Mouse (Mus musculus) midbrain, embryonic 13.5 days (tissue): ENCODE results near the gene Vwf. TPM values are rescaled to one million over a fixed set of nuclear protein-coding genes. Genes with fewer than 3 reads are reported as not detected.

Source experiments
- ATAC-seq: fragments of 200-750 bp; cut with Nextera tagmentation; 2 replicates; pipeline ENCODE4 v1.8.0; 2017; ENCODE audit warnings: mild to moderate bottlenecking, moderate TSS enrichment, moderate library complexity
- H3K27ac ChIP-seq: fragments of 300-500 bp; sonication (generic); 2 replicates; pipeline ENCODE4 v1.5.1; 2015; ENCODE audit warnings: inconsistent platforms, mild to moderate bottlenecking, moderate library complexity
- H3K27me3 ChIP-seq: fragments of 300-500 bp; sonication (generic); 2 replicates; pipeline ENCODE4 v1.6.1; 2015; ENCODE audit warnings: mild to moderate bottlenecking, inconsistent platforms
- H3K36me3 ChIP-seq: fragments of 300-500 bp; sonication (generic); 2 replicates; pipeline ENCODE4 v1.6.1; 2015; ENCODE audit warnings: mild to moderate bottlenecking, inconsistent platforms
- H3K4me1 ChIP-seq: fragments of 300-500 bp; sonication (generic); replicated peaks from 2 replicates; pipeline ENCODE4 v1.6.1; 2015; ENCODE audit warnings: inconsistent platforms
- H3K4me2 ChIP-seq: fragments of 300-500 bp; sonication (generic); replicated peaks from 2 replicates; pipeline ENCODE4 v1.6.1; 2015; ENCODE audit warnings: moderate library complexity, mild to moderate bottlenecking, inconsistent platforms
- H3K4me3 ChIP-seq: fragments of 300-500 bp; sonication (generic); replicated peaks from 2 replicates; pipeline ENCODE4 v1.5.1; 2015; ENCODE audit warnings: mild to moderate bottlenecking, inconsistent platforms
- H3K9ac ChIP-seq: fragments of 300-500 bp; sonication (generic); replicated peaks from 2 replicates; pipeline ENCODE4 v1.6.1; 2015; ENCODE audit warnings: mild to moderate bottlenecking, inconsistent platforms
- H3K9me3 ChIP-seq: fragments of 300-500 bp; sonication (generic); 2 replicates; pipeline ENCODE4 v1.6.1; 2016; ENCODE audit warnings: mild to moderate bottlenecking, inconsistent platforms
- WGBS: fragments of 180-500 bp; shearing (Covaris S2); methylation state at CpG from one replicate; pipeline ENCODE4 v1.1.7; 2015; 5-methylcytosine and 5-hydroxymethylcytosine counted together
- polyA plus RNA-seq: library from polyadenylated mRNA; unstranded; fragments of >200 nt; fragmentation: Nextera tagmentation; extraction: Ambion mirVana; gene quantifications from 2 replicates; pipeline ENCODE4 v1.2.1, GENCODE M21; 2015

Vwf gene
- polyA plus RNA-seq, 1 experiment from 2014 or later = 8.4 TPM

GRCm38 (mm10) chr6:125657966-125658365 is 111.4 kb downstream of the Vwf start:
- no peaks in the 10 kb centered on the region for H3K4me1 ChIP-seq
- H3K9me3 ChIP-seq = no peaks in the 10 kb centered on the region
- WGBS = 88% methylated on average over 5 of the region's 5 CpGs
- H3K4me3 ChIP-seq = no peak overlapping the region
- no peaks in the 10 kb centered on the region for H3K36me3 ChIP-seq
- H3K27ac ChIP-seq = no peak overlapping the region
- ATAC-seq = no peak
- no peaks in the 10 kb centered on the region for H3K27me3 ChIP-seq
- H3K9ac ChIP-seq = no peak overlapping the region
- H3K4me2 ChIP-seq = no peak overlapping the region

- no peak overlapping the region for H3K4me3 ChIP-seq
- H3K36me3 ChIP-seq = no peaks in the 10 kb centered on the region
- 45% methylated on average over 14 of the region's 14 CpGs for WGBS
- ATAC-seq = peak; percentile 40; the same call in 1 of the 2 replicates
- no peak overlapping the region for H3K9ac ChIP-seq
- no peak overlapping the region for H3K4me2 ChIP-seq
- H3K27me3 ChIP-seq = no peaks in the 10 kb centered on the region
- no peaks in the 10 kb centered on the region for H3K4me1 ChIP-seq
- no peaks in the 10 kb centered on the region for H3K9me3 ChIP-seq
- H3K27ac ChIP-seq = no peak overlapping the region
These were observed 114.7 kb downstream of the Vwf start for GRCm38 (mm10) chr6:125661106-125661877.

GRCm38 (mm10) chr6:125663906-125664305 is 117.3 kb downstream of the Vwf start:
- Histone ChIP-seq H3K4me1 (no peaks in the 10 kb centered on the region), H3K4me2 (no peak overlapping the region), H3K9me3 (no peaks in the 10 kb centered on the region), H3K9ac (no peak overlapping the region), H3K36me3 (no peaks in the 10 kb centered on the region), H3K27me3 (no peaks in the 10 kb centered on the region), H3K4me3 (no peak overlapping the region), H3K27ac (no peak overlapping the region)
- no peak for ATAC-seq
- WGBS = 86% methylated on average over 2 of the region's 2 CpGs

GRCm38 (mm10) chr6:125671835-125672234 is 125.3 kb downstream of the Vwf start:
- WGBS = 84% methylated on average over 3 of the region's 3 CpGs
- Histone ChIP-seq H3K4me1 (no peaks in the 10 kb centered on the region), H3K36me3 (no peaks in the 10 kb centered on the region), H3K27me3 (no peaks in the 10 kb centered on the region), H3K27ac (no peak overlapping the region), H3K9me3 (no peaks in the 10 kb centered on the region), H3K4me3 (no peak overlapping the region), H3K9ac (no peak overlapping the region), H3K4me2 (no peak overlapping the region)
- ATAC-seq = no peak

GRCm38 (mm10) chr6:125678492-125678891 is 131.9 kb downstream of the Vwf start:
- H3K4me1 ChIP-seq = no peaks in the 10 kb centered on the region
- no peaks in the 10 kb centered on the region for H3K9me3 ChIP-seq
- 65% methylated on average over 1 of the region's 1 CpGs for WGBS

GRCm38 (mm10) chr6:125680613-125681012 is 134.0 kb downstream of the Vwf start:
- WGBS = 83% methylated on average over 11 of the region's 11 CpGs
- no peak overlapping the region for H3K27ac ChIP-seq

More at GRCm38 (mm10) chr6:125678492-125678891, 131.9 kb downstream of the Vwf start:
- Histone ChIP-seq H3K4me2 (no peak overlapping the region), H3K9ac (no peak overlapping the region), H3K4me3 (no peak overlapping the region), H3K27ac (no peak overlapping the region), H3K36me3 (no peaks in the 10 kb centered on the region), H3K27me3 (no peaks in the 10 kb centered on the region)
- no peak for ATAC-seq

GRCm38 (mm10) chr6:125685420-125685819 is 138.8 kb downstream of the Vwf start:
- Histone ChIP-seq H3K9me3 (no peaks in the 10 kb centered on the region), H3K36me3 (no peaks in the 10 kb centered on the region), H3K9ac (no peak overlapping the region), H3K4me3 (no peak overlapping the region), H3K27ac (no peak overlapping the region), H3K27me3 (no peaks in the 10 kb centered on the region), H3K4me2 (no peak overlapping the region), H3K4me1 (peaks cover 11% of the 10 kb centered on the region)
- no peak for ATAC-seq

More at GRCm38 (mm10) chr6:125680613-125681012, 134.0 kb downstream of the Vwf start:
- Histone ChIP-seq H3K4me2 (no peak overlapping the region), H3K9ac (no peak overlapping the region), H3K36me3 (no peaks in the 10 kb centered on the region), H3K9me3 (no peaks in the 10 kb centered on the region), H3K4me1 (no peaks in the 10 kb centered on the region), H3K4me3 (no peak overlapping the region), H3K27me3 (no peaks in the 10 kb centered on the region)
- no peak for ATAC-seq

GRCm38 (mm10) chr6:125687986-125688385 is 141.4 kb downstream of the Vwf start:
- Histone ChIP-seq H3K27ac (no peak overlapping the region), H3K36me3 (no peaks in the 10 kb centered on the region), H3K9me3 (no peaks in the 10 kb centered on the region), H3K9ac (no peak overlapping the region), H3K4me3 (no peak overlapping the region), H3K27me3 (no peaks in the 10 kb centered on the region), H3K4me1 (peaks cover 14% of the 10 kb centered on the region), H3K4me2 (no peak overlapping the region)
- 50% methylated on average over 1 of the region's 1 CpGs for WGBS
- ATAC-seq = no peak

- Histone ChIP-seq H3K27ac (no peak within 1 kb of the TSS), H3K36me3 (no peaks in the 10 kb centered on the region), H3K4me1 (peaks cover 14% of the 10 kb centered on the region), H3K9me3 (no peaks in the 10 kb centered on the region), H3K9ac (peak within 1 kb of the TSS; percentile 53), H3K4me2 (peak within 1 kb of the TSS; percentile 73), H3K4me3 (peak within 1 kb of the TSS; percentile 37), H3K27me3 (no peaks in the 10 kb centered on the region)
- ATAC-seq = peak; percentile 87
- 2% methylated on average over 20 of the region's 20 CpGs for WGBS
These were observed 143.6 kb downstream of the Vwf start, which contains the start of gene Ano2 for GRCm38 (mm10) chr6:125690057-125690703. TSS of gene Ano2 (plus strand) at chr6:125690419.

GRCm38 (mm10) chr6:125701146-125701545 is 154.6 kb downstream of the Vwf start:
- WGBS = 85% methylated on average over 2 of the region's 2 CpGs
- ATAC-seq = no peak

GRCm38 (mm10) chr6:125711261-125711660 is 164.7 kb downstream of the Vwf start:
- H3K27me3 ChIP-seq = no peaks in the 10 kb centered on the region
- H3K36me3 ChIP-seq = no peaks in the 10 kb centered on the region
- H3K9me3 ChIP-seq = no peaks in the 10 kb centered on the region
- H3K9ac ChIP-seq = no peak overlapping the region
- H3K27ac ChIP-seq = no peak overlapping the region
- no peaks in the 10 kb centered on the region for H3K4me1 ChIP-seq
- ATAC-seq = no peak
- WGBS = 90% methylated on average over 16 of the region's 16 CpGs
- H3K4me2 ChIP-seq = no peak overlapping the region
- H3K4me3 ChIP-seq = no peak overlapping the region

More at GRCm38 (mm10) chr6:125701146-125701545, 154.6 kb downstream of the Vwf start:
- H3K4me2 ChIP-seq = no peak overlapping the region
- no peak overlapping the region for H3K4me3 ChIP-seq
- H3K9me3 ChIP-seq = no peaks in the 10 kb centered on the region
- no peak overlapping the region for H3K27ac ChIP-seq
- no peaks in the 10 kb centered on the region for H3K36me3 ChIP-seq
- no peaks in the 10 kb centered on the region for H3K27me3 ChIP-seq
- H3K9ac ChIP-seq = no peak overlapping the region
- no peaks in the 10 kb centered on the region for H3K4me1 ChIP-seq

GRCm38 (mm10) chr6:125726408-125726807 is 179.8 kb downstream of the Vwf start:
- no peak for ATAC-seq
- Histone ChIP-seq H3K27ac (no peak overlapping the region), H3K27me3 (no peaks in the 10 kb centered on the region), H3K4me2 (no peak overlapping the region), H3K9me3 (no peaks in the 10 kb centered on the region), H3K36me3 (no peaks in the 10 kb centered on the region), H3K9ac (no peak overlapping the region), H3K4me1 (no peaks in the 10 kb centered on the region), H3K4me3 (no peak overlapping the region)
- WGBS = 80% methylated on average over 2 of the region's 2 CpGs
